Mouse (Mus musculus) Patski (cell line): ENCODE data around the gene Higd1b. TPM values are rescaled to one million over a fixed set of nuclear protein-coding genes. Genes with fewer than 3 reads are reported as not detected.

ENCODE experiments used
- ATAC-seq: fragments of 100-300 bp; one replicate; pipeline ENCODE4 v1.8.0; 2021
- CTCF ChIA-PET: fragments of 350-600 bp; sonication (Branson Sonifier 250); formaldehyde crosslinking; loops from one replicate; lab custom pipeline; 2022; ENCODE audit warnings: inconsistent platforms; lab: Charles Lee
- POLR2A ChIA-PET: fragments of 350-600 bp; sonication (Branson Sonifier 250); formaldehyde crosslinking; loops from one replicate; lab custom pipeline; 2022; ENCODE audit warnings: antibody characterized with exemption, inconsistent platforms; lab: Charles Lee
- DNase-seq: peaks from one replicate; pipeline ENCODE4 v3.0.0-alpha.2; 2011; ENCODE audit warnings: low read depth, low spot score
- H3K27me3 ChIP-seq: fragments of 371-371 bp; one replicate; pipeline ENCODE4 v1.5.1; 2021
- CTCF ChIP-seq: fragments of 100-300 bp; IDR thresholded peaks from one replicate; pipeline ENCODE4 v1.5.1; 2021
- in situ Hi-C: fragments of 300-500 bp; cut with MboI; formaldehyde crosslinking; loops from 3 replicates; pipeline ENCODE4 v1.11.1; 2018; ENCODE audit warnings: low pct_unique_long_range_greater_than_20kb, mixed read lengths
- polyA plus RNA-seq: library from polyadenylated mRNA; unstranded; gene quantifications from one replicate; pipeline ENCODE4 v1.2.3, GENCODE M21; 2021

Higd1b gene
- polyA plus RNA-seq, 1 experiment from 2014 or later: not detected

DNA sequence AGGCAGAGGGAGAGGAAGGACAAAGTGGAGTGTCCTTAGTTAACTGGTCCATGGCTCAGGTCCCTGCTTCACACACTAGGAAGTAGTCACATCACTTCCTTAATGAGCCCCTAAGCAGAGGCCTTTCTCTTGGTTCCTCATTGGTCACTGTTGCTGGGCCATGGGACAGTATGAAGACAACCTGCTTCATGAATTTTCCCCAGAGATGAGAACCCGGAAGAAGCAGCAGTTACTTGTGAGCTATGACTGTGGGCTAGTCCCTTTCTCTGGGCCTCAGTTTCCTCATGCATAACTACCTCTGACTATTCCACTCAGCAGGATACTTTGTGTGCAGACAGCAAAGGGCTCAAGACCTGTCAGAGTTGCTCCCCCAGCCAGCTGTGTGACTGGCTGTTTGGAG, 1.7 kb downstream of the Higd1b start:
- no peaks in the 10 kb centered on the region for H3K27me3 ChIP-seq
- DNase-seq (no peak), ATAC-seq (no peak)
- ChIA-PET CTCF (no interaction called here), POLR2A (no interaction called here)
- no peak for TF ChIP-seq CTCF
- in situ Hi-C loops: no loop called here

GRCm38 (mm10) chr11:102838126-102838525, 2.5 kb downstream of the Higd1b start:
- no peaks in the 10 kb centered on the region for H3K27me3 ChIP-seq
- CTCF ChIA-PET: no interaction called here
- POLR2A ChIA-PET: no interaction called here
- DNase-seq (no peak), ATAC-seq (no peak)
- in situ Hi-C loops: no loop called here
- no peak for TF ChIP-seq CTCF

DNA sequence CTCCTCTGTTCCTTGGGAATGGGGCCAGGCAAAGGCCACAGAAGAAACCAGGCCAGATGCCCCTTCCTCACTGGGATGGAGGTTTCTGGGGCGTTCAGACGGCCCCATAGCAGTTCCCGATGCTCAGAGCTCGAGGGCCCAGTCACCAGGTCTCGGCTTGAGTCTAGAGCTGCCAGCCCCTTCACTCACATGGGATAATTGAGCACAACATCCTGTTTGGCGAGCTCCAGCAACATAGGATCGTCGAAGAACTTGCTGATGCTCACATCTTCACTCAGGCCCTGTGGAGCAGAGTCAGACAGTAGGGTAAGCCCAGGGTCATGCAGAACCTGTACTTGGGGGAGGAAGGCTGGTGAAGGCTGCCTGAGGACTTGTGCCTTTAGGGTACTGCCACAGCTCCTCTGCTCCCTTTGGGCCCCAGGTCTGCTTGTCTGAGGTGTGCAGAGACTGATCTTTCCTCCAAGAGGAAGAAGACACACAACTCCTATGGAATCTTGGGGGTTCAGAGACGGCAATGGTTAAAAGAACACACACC, 3.0 kb downstream of the Higd1b start:
- DNase-seq: no peak
- TF ChIP-seq CTCF: no peak
- no peak for ATAC-seq
- H3K27me3 ChIP-seq: no peaks in the 10 kb centered on the region
- ChIA-PET CTCF (no interaction called here), POLR2A (no interaction called here)
- in situ Hi-C loops: no loop called here

GRCm38 (mm10) chr11:102845926-102846325, 10.3 kb downstream of the Higd1b start:
- ChIA-PET CTCF (no interaction called here), POLR2A (no interaction called here)
- TF ChIP-seq CTCF: no peak
- in situ Hi-C loops: no loop called here
- DNase-seq (no peak), ATAC-seq (no peak)
- H3K27me3 ChIP-seq: no peaks in the 10 kb centered on the region

DNA sequence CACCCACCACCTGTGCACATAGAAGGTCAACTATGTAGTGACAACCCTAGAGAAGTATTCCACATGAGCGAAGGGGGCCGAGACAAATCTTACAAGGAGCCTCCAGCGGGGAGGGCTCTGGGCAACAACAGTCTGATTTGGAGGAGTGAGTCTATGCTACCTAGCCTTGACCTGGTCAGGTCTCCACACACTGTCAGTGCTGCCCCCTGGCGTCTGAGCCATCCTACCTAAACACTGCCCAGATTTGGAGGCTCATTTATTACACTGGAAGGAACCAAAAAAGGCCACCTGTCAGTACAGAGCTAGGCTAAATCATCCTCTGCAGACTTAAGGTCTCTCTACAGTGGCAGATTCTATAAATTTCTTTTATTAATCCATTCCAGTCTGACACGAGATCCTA, 16.2 kb downstream of the Higd1b start:
- POLR2A ChIA-PET: interaction anchor here (2.2 kb wide), 1 partner anchor 78 kb away, joined by 6 read pairs; no protein-coding TSS in a partner anchor
- in situ Hi-C loops: loop anchor here (5.0 kb wide), 1 partner anchor 75 kb away; no protein-coding TSS in a partner anchor
- no peaks in the 10 kb centered on the region for H3K27me3 ChIP-seq
- no peak for DNase-seq
- peak; percentile 81 for TF ChIP-seq CTCF
- CTCF ChIA-PET: interaction anchor here (0.6 to 4.2 kb wide), 6 partner anchors 11 to 81 kb away, joined by 3 to 26 read pairs (median 4); no protein-coding TSS in a partner anchor
- no peak for ATAC-seq

DNA sequence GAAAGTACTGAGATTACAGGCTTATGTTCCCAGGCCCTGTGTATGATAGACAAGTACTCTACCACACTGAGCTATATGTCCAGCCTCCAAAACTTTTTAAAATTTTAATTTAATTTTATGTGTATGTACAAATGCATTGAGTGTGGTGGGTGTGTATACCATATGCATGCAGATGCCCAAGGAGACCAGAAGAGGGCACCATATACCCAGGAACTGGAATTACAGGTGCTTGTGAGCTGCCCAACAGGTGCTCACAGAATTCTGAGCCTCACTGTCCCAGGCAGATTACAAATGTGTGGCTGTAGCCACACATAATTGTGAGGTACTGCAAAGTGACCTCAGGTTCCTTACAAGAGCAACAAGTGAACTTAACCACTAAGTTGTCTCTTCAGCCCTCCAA, 18.1 kb downstream of the Higd1b start:
- no peak for DNase-seq
- in situ Hi-C loops: loop anchor here (5.0 kb wide), 1 partner anchor 76 kb away; no protein-coding TSS in a partner anchor
- CTCF ChIA-PET: interaction anchor here (0.9 to 1.5 kb wide), 4 partner anchors 8 to 82 kb away, joined by 3 to 4 read pairs (median 3); no protein-coding TSS in a partner anchor

GRCm38 (mm10) chr11:102855941-102856340, 20.3 kb downstream of the Higd1b start:
- in situ Hi-C loops: no loop called here
- no peak for TF ChIP-seq CTCF
- ATAC-seq: no peak
- no peak for DNase-seq
- ChIA-PET CTCF (interaction anchor here (1.1 kb wide), 1 partner anchor 79 kb away, joined by 3 read pairs; no protein-coding TSS in a partner anchor), POLR2A (no interaction called here)
- no peaks in the 10 kb centered on the region for H3K27me3 ChIP-seq

More for the DNA sequence above, 18.1 kb downstream of the Higd1b start:
- no peaks in the 10 kb centered on the region for H3K27me3 ChIP-seq
- TF ChIP-seq CTCF: peak; percentile 76
- POLR2A ChIA-PET: no interaction called here
- no peak for ATAC-seq

- in situ Hi-C loops: no loop called here
- DNase-seq: no peak
- CTCF ChIA-PET: interaction anchor here (0.8 to 1.5 kb wide), 3 partner anchors 67 to 84 kb away, joined by 3 to 4 read pairs (median 4); no protein-coding TSS in a partner anchor
- POLR2A ChIA-PET: interaction anchor here (0.6 to 0.9 kb wide), 2 partner anchors 22 to 85 kb away, joined by 3 read pairs; partner anchors contain the start of genes Ccdc103 and Eftud2
- no peak for TF ChIP-seq CTCF
- H3K27me3 ChIP-seq: no peaks in the 10 kb centered on the region
- no peak for ATAC-seq
These were observed 23.3 kb downstream of the Higd1b start for GRCm38 (mm10) chr11:102858951-102859350.

GRCm38 (mm10) chr11:102859933-102860332, 24.3 kb downstream of the Higd1b start:
- no peak for TF ChIP-seq CTCF
- H3K27me3 ChIP-seq: no peaks in the 10 kb centered on the region
- ChIA-PET POLR2A (no interaction called here), CTCF (interaction anchor here (0.8 to 1.9 kb wide), 4 partner anchors 35 to 85 kb away, joined by 3 to 6 read pairs (median 4); no protein-coding TSS in a partner anchor)
- DNase-seq (no peak), ATAC-seq (no peak)
- in situ Hi-C loops: no loop called here

GRCm38 (mm10) chr11:102864272-102864671, 28.6 kb downstream of the Higd1b start:
- peak; percentile 69 for TF ChIP-seq CTCF
- ATAC-seq (no peak), DNase-seq (no peak)
- POLR2A ChIA-PET: no interaction called here
- CTCF ChIA-PET: interaction anchor here (0.7 to 1.0 kb wide), 3 partner anchors 11 to 89 kb away, joined by 3 to 4 read pairs (median 4); no protein-coding TSS in a partner anchor
- H3K27me3 ChIP-seq: no peaks in the 10 kb centered on the region
- in situ Hi-C loops: no loop called here

- DNase-seq (no peak), ATAC-seq (no peak)
- POLR2A ChIA-PET: no interaction called here
- no peak for TF ChIP-seq CTCF
- CTCF ChIA-PET: interaction anchor here (1.3 to 1.8 kb wide), 2 partner anchors 9 to 11 kb away, joined by 4 to 5 read pairs; no protein-coding TSS in a partner anchor
- in situ Hi-C loops: no loop called here
- H3K27me3 ChIP-seq: no peaks in the 10 kb centered on the region
These were observed 39.2 kb downstream of the Higd1b start for GRCm38 (mm10) chr11:102874801-102875334.
